Mouse (Mus musculus): Measurements from ENCODE around the gene Olfr1281. TPM values are rescaled to one million over a fixed set of nuclear protein-coding genes. Genes with fewer than 3 reads are reported as not detected.
"Not testable (repeated sequence)": the region's sequence is repeated elsewhere in the genome, so short reads cannot be mapped to it uniquely, and the experiment has no call there.

The Olfr1281 gene
- not detected in 2 replicates for total RNA-seq (2017)

DNA sequence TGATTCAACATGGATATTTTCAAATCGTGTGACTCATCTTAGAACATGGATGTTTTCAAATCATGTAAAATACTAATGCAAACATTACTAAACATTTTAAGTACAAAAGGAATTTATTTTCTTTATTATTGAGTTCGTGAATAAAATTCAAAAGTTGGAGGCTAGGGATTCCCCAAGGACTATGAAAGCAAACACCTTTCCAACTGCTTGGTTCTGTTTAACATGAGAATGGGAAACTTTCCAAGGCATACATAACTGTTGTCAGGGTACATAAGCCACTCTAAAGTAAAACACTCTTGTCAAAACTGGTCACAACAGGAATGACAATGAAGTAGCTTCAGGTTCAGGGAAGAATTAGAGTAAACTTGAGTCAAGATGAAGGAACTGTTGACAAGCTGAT lies at the start of gene Olfr1281:
Gene Olfr1281 (plus strand): TSS at position 301 of the 400 bp plus-strand sequence.
- no peak for ATAC-seq (replicated peaks; ENCODE audit: low read depth, poor library complexity, severe bottlenecking)

DNA sequence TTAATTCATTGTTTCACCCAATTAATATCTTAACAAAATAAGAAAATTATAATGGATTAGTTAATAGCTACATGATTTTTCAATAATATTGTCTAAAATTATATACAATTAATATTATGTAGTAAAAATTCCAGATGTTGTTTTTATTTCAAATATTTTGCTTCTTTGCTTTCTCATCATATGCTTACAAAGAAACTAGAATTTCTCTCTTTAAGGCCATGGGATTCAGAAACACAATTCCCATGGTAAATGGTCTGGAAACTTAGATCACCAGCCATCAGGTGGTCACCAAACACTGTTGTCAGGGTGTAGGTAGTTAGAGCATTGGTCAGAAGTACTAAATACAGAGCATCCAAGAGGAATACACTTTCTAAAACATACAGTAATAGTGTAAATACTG lies 36.5 kb upstream of the Olfr1281 start, which contains the start of gene Olfr1278:
Gene Olfr1278 (plus strand): TSS at position 301 of the 400 bp plus-strand sequence.
- ATAC-seq (replicated peaks; ENCODE audit: low read depth, poor library complexity, severe bottlenecking): no peak

DNA sequence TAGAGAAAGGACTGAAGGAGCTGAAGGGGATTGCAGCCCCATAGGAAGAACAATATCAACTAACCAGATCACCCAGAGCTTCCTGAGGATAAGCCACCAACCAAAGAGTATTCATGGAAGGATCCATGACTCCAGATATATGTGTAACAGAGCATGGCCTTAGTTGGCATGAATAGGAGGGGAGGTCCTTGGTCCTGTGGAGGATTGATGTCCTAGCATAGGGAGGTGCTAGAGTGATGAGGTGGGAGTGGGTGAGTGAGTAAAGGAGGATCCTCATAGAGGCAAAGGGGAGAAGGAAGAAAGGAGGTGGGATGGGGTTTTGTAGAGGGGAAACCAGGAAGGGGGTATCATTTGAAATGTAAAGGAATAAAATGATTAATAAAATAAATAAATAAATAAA lies 27.8 kb upstream of the Olfr1281 start:
- ATAC-seq (replicated peaks; ENCODE audit: low read depth, poor library complexity, severe bottlenecking): no peak

GRCm38 (mm10) chr2:111300374-111300773 lies 25.9 kb upstream of the Olfr1281 start, which contains the start of gene Olfr1279:
Gene Olfr1279 (plus strand): TSS chr2:111300635.
- ATAC-seq (replicated peaks; ENCODE audit: low read depth, poor library complexity, severe bottlenecking): no peak

DNA sequence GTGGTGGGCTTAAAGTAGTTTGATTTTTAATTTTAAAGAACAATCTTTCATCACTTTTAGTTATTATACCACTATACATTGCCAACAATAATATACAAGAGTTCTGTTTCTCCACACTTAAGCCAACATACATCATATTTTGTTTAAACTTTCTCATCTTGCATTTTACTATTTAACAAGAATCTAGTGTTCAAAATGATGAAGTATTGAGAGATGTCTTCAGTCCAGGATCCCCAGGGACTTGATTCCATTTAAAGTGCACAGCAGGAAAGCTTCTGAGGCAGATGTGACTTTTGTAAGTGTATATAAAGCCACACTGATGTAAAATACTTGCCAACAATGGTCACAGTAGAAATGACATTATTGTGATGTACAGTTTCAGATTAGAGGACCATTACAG lies 12.6 kb upstream of the Olfr1281 start, which contains the start of gene Olfr1280:
Gene Olfr1280 (plus strand): TSS at position 301 of the 400 bp plus-strand sequence.
- ATAC-seq (replicated peaks; ENCODE audit: low read depth, poor library complexity, severe bottlenecking): no peak

GRCm38 (mm10) chr2:111333721-111334120 lies 7.4 kb downstream of the Olfr1281 start:
- ATAC-seq (replicated peaks; ENCODE audit: low read depth, poor library complexity, severe bottlenecking): not testable (repeated sequence)

DNA sequence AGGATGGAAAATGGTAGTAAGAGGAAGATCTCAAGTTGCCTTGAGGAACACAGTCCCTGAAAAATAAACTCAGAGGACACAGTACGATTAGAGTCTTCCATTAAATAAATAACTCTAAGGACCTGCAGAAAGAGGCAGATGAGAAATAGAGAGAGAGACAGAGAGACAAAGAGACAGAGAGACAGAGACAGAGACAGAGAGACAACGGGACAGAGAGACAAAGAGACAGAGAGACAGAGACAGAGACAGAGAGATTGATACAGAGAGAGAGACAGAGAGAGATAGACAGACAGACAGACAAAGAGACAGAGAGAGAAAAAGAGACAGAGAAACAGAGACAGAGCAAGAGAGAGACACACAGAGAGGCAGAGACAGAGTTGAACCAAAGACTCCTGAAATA lies 9.7 kb downstream of the Olfr1281 start, which contains the start of gene Olfr1282:
Gene Olfr1282 (minus strand): TSS at position 101 of the 400 bp plus-strand sequence.
- no peak for ATAC-seq (replicated peaks; ENCODE audit: low read depth, poor library complexity, severe bottlenecking)

DNA sequence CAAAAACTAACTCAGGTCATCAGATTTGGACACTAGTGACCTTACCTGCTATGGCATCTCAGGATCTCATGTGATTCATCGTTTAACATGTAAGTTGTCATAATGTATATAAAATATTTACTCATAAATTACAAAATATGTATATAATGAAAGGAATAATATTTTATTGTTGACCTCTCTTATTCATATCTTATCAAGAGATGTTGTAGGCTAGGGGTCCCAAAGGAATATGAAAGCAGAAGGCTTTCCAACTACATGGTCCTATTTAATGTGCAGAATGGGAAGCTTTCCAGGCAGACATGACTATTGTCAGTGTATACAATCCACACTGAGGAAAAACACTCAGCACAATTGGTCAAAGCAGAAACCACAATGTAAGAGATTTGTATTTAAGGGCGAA lies 40.2 kb downstream of the Olfr1281 start, which contains the start of gene Olfr1283:
Gene Olfr1283 (plus strand): TSS at position 301 of the 400 bp plus-strand sequence.
- ATAC-seq (replicated peaks; ENCODE audit: low read depth, poor library complexity, severe bottlenecking): no peak

DNA sequence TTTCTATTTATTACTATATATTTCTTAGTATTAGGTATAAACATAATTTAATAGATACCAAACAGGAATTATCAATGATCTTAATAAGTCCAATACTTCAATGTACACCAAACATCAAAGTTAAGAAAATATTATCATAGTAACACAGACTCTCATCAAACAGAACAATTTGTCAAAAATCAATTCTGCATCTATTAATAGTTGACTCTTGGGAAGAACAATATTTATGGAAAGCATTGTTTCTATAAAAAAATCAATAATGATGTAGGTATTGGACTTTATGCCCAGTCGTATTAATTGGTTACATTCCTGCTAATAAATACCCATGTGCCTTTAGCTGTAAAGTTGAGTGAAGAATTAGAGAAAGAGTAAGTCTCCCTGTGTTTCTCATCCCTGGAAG lies 48.9 kb downstream of the Olfr1281 start, which contains the start of gene Olfr1284:
Gene Olfr1284 (plus strand): TSS at position 301 of the 400 bp plus-strand sequence.
- no peak for ATAC-seq (replicated peaks; ENCODE audit: low read depth, poor library complexity, severe bottlenecking)

Other genes with a start within 250 kb of the Olfr1281 start
- gene Gm13941, start 220.5 kb upstream of the Olfr1281 start, total RNA-seq (2017): not detected in 2 replicates
- gene Gm15130, start 173.6 kb upstream of the Olfr1281 start, total RNA-seq (2017): not detected in 2 replicates
- gene 4930430A15Rik, start 96.9 kb upstream of the Olfr1281 start, total RNA-seq (2017): not detected in 2 replicates
- not detected in 2 replicates for gene Olfr1275, start 91.2 kb upstream of the Olfr1281 start, total RNA-seq (2017)
- not detected in 2 replicates for gene Olfr1276, start 72.0 kb upstream of the Olfr1281 start, total RNA-seq (2017)
- gene Olfr1277, start 52.4 kb upstream of the Olfr1281 start, total RNA-seq (2017): not detected in 2 replicates
- gene Olfr1278, start 36.4 kb upstream of the Olfr1281 start, total RNA-seq (2017): not detected in 2 replicates
- gene Olfr1279, start 25.9 kb upstream of the Olfr1281 start, total RNA-seq (2017): not detected in 2 replicates
- not detected in 2 replicates for gene Olfr1280, start 12.5 kb upstream of the Olfr1281 start, total RNA-seq (2017)
- gene Olfr1282, start 9.6 kb downstream of the Olfr1281 start, total RNA-seq (2017): not detected in 2 replicates
- gene Olfr1283, start 40.3 kb downstream of the Olfr1281 start, total RNA-seq (2017): not detected in 2 replicates
- not detected in 2 replicates for gene Olfr1284, start 49.0 kb downstream of the Olfr1281 start, total RNA-seq (2017)
- gene Olfr1286, start 96.6 kb downstream of the Olfr1281 start, total RNA-seq (2017): not detected in 2 replicates
- gene Olfr1287, start 122.6 kb downstream of the Olfr1281 start, total RNA-seq (2017): not detected in 2 replicates
- not detected in 2 replicates for gene Olfr1288, start 147.6 kb downstream of the Olfr1281 start, total RNA-seq (2017)
- not detected in 2 replicates for gene Olfr1289, start 154.3 kb downstream of the Olfr1281 start, total RNA-seq (2017)
- gene Olfr1290, start 167.3 kb downstream of the Olfr1281 start, total RNA-seq (2017): not detected in 2 replicates
- gene Olfr1291-ps1, start 170.7 kb downstream of the Olfr1281 start, total RNA-seq (2017): not detected in 2 replicates
- not detected in 2 replicates for gene Olfr1293-ps, start 198.7 kb downstream of the Olfr1281 start, total RNA-seq (2017)
- gene Olfr1294, start 213.8 kb downstream of the Olfr1281 start, total RNA-seq (2017): not detected in 2 replicates
- not detected in 2 replicates for gene Olfr1295, start 243.2 kb downstream of the Olfr1281 start, total RNA-seq (2017)